In the genomic region with DNA sequence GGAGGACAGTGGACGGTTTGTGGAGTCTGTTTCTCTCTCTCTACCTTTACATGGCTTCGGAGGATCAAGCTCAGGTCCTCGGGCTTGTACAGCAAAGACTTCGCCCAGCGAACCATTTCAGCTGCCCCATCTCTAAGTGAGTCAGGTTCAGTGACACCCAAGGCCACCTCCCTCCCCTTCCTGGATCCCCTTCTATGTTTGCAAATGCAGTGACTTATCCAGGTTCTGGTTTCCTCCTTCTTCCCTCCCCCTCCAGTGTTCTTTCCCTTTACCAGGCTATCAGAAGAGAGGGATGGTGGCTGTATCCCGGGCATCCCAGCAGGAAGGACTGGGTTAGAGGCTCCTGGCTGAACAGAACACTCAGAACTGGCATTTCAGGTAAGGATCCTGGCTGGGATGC, we compare ENCODE assay signal across 23 mouse cellular contexts. TPM values are rescaled to one million over a fixed set of nuclear protein-coding genes. Genes with fewer than 3 reads are reported as not detected.
DNase-seq lines count a peak whose midpoint lies in the region; ATAC-seq and TF ChIP-seq lines count a peak whose summit lies in the region.
"Had no signal": no experiment of that assay in that cellular context is flagged by ENCODE, and none has a peak within 500 bp of the region (broad histone marks: within the 10 kb centered on the region; RNA-seq: fewer than 3 reads in every experiment).

No protein-coding gene starts in this region.

- peaks cover 15% of the 10 kb centered on the region for H3K27me3 ChIP-seq in embryonic facial prominence, embryonic 13.5 days
- peaks cover 40% of the 10 kb centered on the region for H3K27me3 ChIP-seq in embryonic facial prominence, embryonic 10.5 days (replicated peaks; ENCODE audit: low read depth, poor library complexity, severe bottlenecking)
- H3K27me3 ChIP-seq in liver, adult 2 months (ENCODE audit: control insufficient read depth, insufficient read depth, low read length) = no peaks in the 10 kb centered on the region
- H3K27me3 ChIP-seq: CH12.LX; embryonic facial prominence, embryonic 15.5 days had no signal

- peaks cover 48% of the 10 kb centered on the region for H3K4me1 ChIP-seq in embryonic facial prominence, embryonic 13.5 days
- H3K4me1 ChIP-seq in embryonic facial prominence, embryonic 10.5 days = peaks cover 38% of the 10 kb centered on the region
- H3K4me1 ChIP-seq in liver, adult 2 months (ENCODE audit: control insufficient read depth, insufficient read depth, low read length) = peaks cover 43% of the 10 kb centered on the region

- no peak overlapping the region for H3K4me3 ChIP-seq in embryonic facial prominence, embryonic 13.5 days
- no peak overlapping the region for H3K4me3 ChIP-seq in embryonic facial prominence, embryonic 10.5 days
- H3K4me3 ChIP-seq in liver, adult 2 months (ENCODE audit: insufficient read depth, low read depth, low read length) = no peak overlapping the region
- H3K4me3 ChIP-seq: embryonic facial prominence, embryonic 12.5 days; embryonic facial prominence, embryonic 15.5 days; erythroblast, embryonic 14.5 days; forebrain, embryonic 10.5 days; forebrain, embryonic 12.5 days; forebrain, embryonic 15.5 days had no signal

- no peak for TF ChIP-seq POLR2A in liver, adult 2 months (IDR thresholded peaks at IDR 0.05; ENCODE audit: extremely low read depth, insufficient read depth, low read length)

- TF ChIP-seq CTCF in liver, adult 2 months (IDR thresholded peaks at IDR 0.05; ENCODE audit: low read depth, low read length) = no peak

- no peak overlapping the region for H3K4me2 ChIP-seq in embryonic facial prominence, embryonic 13.5 days
- H3K4me2 ChIP-seq: embryonic facial prominence, embryonic 12.5 days; embryonic facial prominence, embryonic 15.5 days; forebrain, embryonic 12.5 days; forebrain, embryonic 15.5 days had no signal

- ATAC-seq in embryonic facial prominence, embryonic 13.5 days (ENCODE audit: insufficient number of reproducible peaks, insufficient read depth, low FRiP score, low TSS enrichment, low read depth) = no peak
- ATAC-seq: CD4-positive, CD25-positive, alpha-beta regulatory T cell, adult 4 months; forebrain, embryonic 15.5 days had no signal

- no peaks in the 10 kb centered on the region for H3K9me3 ChIP-seq in embryonic facial prominence, embryonic 13.5 days
- no peaks in the 10 kb centered on the region for H3K9me3 ChIP-seq in embryonic facial prominence, embryonic 10.5 days
- H3K9me3 ChIP-seq: embryonic facial prominence, embryonic 12.5 days; embryonic facial prominence, embryonic 15.5 days; forebrain, embryonic 10.5 days; forebrain, embryonic 12.5 days; forebrain, embryonic 15.5 days had no signal

- DNase-seq in adrenal gland, postnatal 14 days = peak; percentile 57
- DNase-seq in adrenal gland, adult 2 months = no peak
- no peak for DNase-seq in embryonic facial prominence, embryonic 10.5 days (ENCODE audit: low spot score)
- DNase-seq in liver, adult 2 months (ENCODE audit: extremely low read depth, low read depth, low spot score) = peak; percentile 64
- DNase-seq in liver = no peak
- DNase-seq: adrenal gland, postnatal 10 days; B cell, adult 2 months; cerebellum, adult 11 months; cerebellum, adult 18-20 months; cerebellum, adult 8-10 months; cerebellum, adult 9-11 months; cerebellum, postnatal 14 days; cerebellum, postnatal 36 days; embryo, embryonic 11 days had no signal

- 86% methylated on average over 6 of the region's 6 CpGs for WGBS in embryonic facial prominence, embryonic 13.5 days
- 92% methylated on average over 6 of the region's 6 CpGs for WGBS in embryonic facial prominence, embryonic 10.5 days
- 41% methylated on average over 6 of the region's 6 CpGs for WGBS in liver, adult 2 months

- H3K27ac ChIP-seq in embryonic facial prominence, embryonic 13.5 days = no peak overlapping the region
- H3K27ac ChIP-seq in embryonic facial prominence, embryonic 10.5 days (replicated peaks) = no peak overlapping the region
- H3K27ac ChIP-seq in liver, adult 2 months (replicated peaks; ENCODE audit: insufficient read depth, low read depth, low read length) = peak overlapping the region; percentile 48
- H3K27ac ChIP-seq: embryonic facial prominence, embryonic 12.5 days; embryonic facial prominence, embryonic 15.5 days; forebrain, embryonic 10.5 days; forebrain, embryonic 12.5 days; forebrain, embryonic 15.5 days had no signal

- H3K79me2 ChIP-seq in liver, adult 2 months (ENCODE audit: control insufficient read depth, insufficient read depth, low read length) = peaks cover 6% of the 10 kb centered on the region; the same call in 1 of the 2 replicates

- 0 out of 2 replicates have a peak overlapping the region, but pooled peaks have one; percentile 21 for H3K9ac ChIP-seq in embryonic facial prominence, embryonic 13.5 days
- H3K9ac ChIP-seq in liver, adult 2 months (ENCODE audit: low read depth, low read length) = peak overlapping the region; percentile 22; the same call in 1 of the 2 replicates
- H3K9ac ChIP-seq: embryonic facial prominence, embryonic 12.5 days; embryonic facial prominence, embryonic 15.5 days; forebrain, embryonic 12.5 days; forebrain, embryonic 15.5 days had no signal

- no peaks in the 10 kb centered on the region for H3K36me3 ChIP-seq in embryonic facial prominence, embryonic 13.5 days
- H3K36me3 ChIP-seq in embryonic facial prominence, embryonic 10.5 days (replicated peaks) = no peaks in the 10 kb centered on the region
- H3K36me3 ChIP-seq in liver, adult 2 months (ENCODE audit: control insufficient read depth, insufficient read depth, low read length) = no peaks in the 10 kb centered on the region
- H3K36me3 ChIP-seq: embryonic facial prominence, embryonic 12.5 days; embryonic facial prominence, embryonic 15.5 days; forebrain, embryonic 10.5 days; forebrain, embryonic 12.5 days; forebrain, embryonic 15.5 days had no signal

RNA-seq across cellular contexts. Expression of a gene that starts 3.0 kb away (rescaled TPM):
- total RNA-seq in adrenal gland, postnatal 14 days (2021) = 1.9 and 2.7 TPM in 2 replicates
- total RNA-seq in adrenal gland, adult 2 months (2021) = 1 to 10 TPM; 1.0 to 2.4 TPM
- polyA plus RNA-seq in adrenal gland, adult 2 months (2012; rRNA removed) = 5.0 and 6.1 TPM in 2 replicates
- polyA plus RNA-seq in embryonic facial prominence, embryonic 13.5 days (2015; fragmentation: Nextera tagmentation; extraction: Ambion mirVana) = 2.6 and 3.4 TPM in 2 replicates
- polyA plus RNA-seq in embryonic facial prominence, embryonic 10.5 days (2016; fragmentation: Nextera tagmentation; extraction: Ambion mirVana) = 1.6 and 2.4 TPM in 2 replicates
- total RNA-seq in liver, adult 2 months (2014; rRNA removed) = 1.3 and 1.7 TPM in 2 replicates
- polyA plus RNA-seq in liver, adult 2 months (2012; rRNA removed) = 10.3 and 10.9 TPM in 2 replicates
- polyA plus RNA-seq: erythroblast, embryonic 14.5 days had no signal

RNA-seq across cellular contexts. Expression of a gene that starts 3.1 kb away (rescaled TPM):
- total RNA-seq in adrenal gland, postnatal 14 days (2021) = 16.2 and 18.8 TPM in 2 replicates
- total RNA-seq in adrenal gland, adult 2 months (2021) = 1 to 10 TPM; 5.3 to 9.3 TPM
- 10.5 and 15.1 TPM in 2 replicates for polyA plus RNA-seq in adrenal gland, adult 2 months (2012; rRNA removed)
- polyA plus RNA-seq in embryonic facial prominence, embryonic 13.5 days (2015; fragmentation: Nextera tagmentation; extraction: Ambion mirVana) = 19.0 and 21.2 TPM in 2 replicates
- polyA plus RNA-seq in embryonic facial prominence, embryonic 10.5 days (2016; fragmentation: Nextera tagmentation; extraction: Ambion mirVana) = 15.8 and 17.4 TPM in 2 replicates
- 1.6 and 2.4 TPM in 2 replicates for total RNA-seq in liver, adult 2 months (2014; rRNA removed)
- polyA plus RNA-seq in liver, adult 2 months (2012; rRNA removed) = 5.7 and 6.4 TPM in 2 replicates

RNA-seq across cellular contexts. Expression of a gene that starts 18.0 kb away (rescaled TPM):
- total RNA-seq in adrenal gland, postnatal 14 days (2021) = 39.0 and 39.9 TPM in 2 replicates
- total RNA-seq in adrenal gland, adult 2 months (2021) = 10 to 100 TPM; 44.0 to 61.9 TPM
- polyA plus RNA-seq in adrenal gland, adult 2 months (2012; rRNA removed) = 201 and 250 TPM in 2 replicates
- polyA plus RNA-seq in embryonic facial prominence, embryonic 13.5 days (2015; fragmentation: Nextera tagmentation; extraction: Ambion mirVana) = 49.3 and 49.9 TPM in 2 replicates
- 32.7 and 38.1 TPM in 2 replicates for polyA plus RNA-seq in embryonic facial prominence, embryonic 10.5 days (2016; fragmentation: Nextera tagmentation; extraction: Ambion mirVana)
- 8.9 and 10.3 TPM in 2 replicates for total RNA-seq in liver, adult 2 months (2014; rRNA removed)
- polyA plus RNA-seq in liver, adult 2 months (2012; rRNA removed) = 44.9 and 46.6 TPM in 2 replicates

RNA-seq across cellular contexts. Expression of a gene that starts 34.2 kb away (rescaled TPM):
- 64.2 and 74.7 TPM in 2 replicates for total RNA-seq in adrenal gland, postnatal 14 days (2021)
- 10 to 100 TPM; 76.3 to 79.4 TPM for total RNA-seq in adrenal gland, adult 2 months (2021)
- polyA plus RNA-seq in adrenal gland, adult 2 months (2012; rRNA removed) = 41.8 and 48.3 TPM in 2 replicates
- polyA plus RNA-seq in embryonic facial prominence, embryonic 13.5 days (2015; fragmentation: Nextera tagmentation; extraction: Ambion mirVana) = 135 and 151 TPM in 2 replicates
- 260 and 276 TPM in 2 replicates for polyA plus RNA-seq in embryonic facial prominence, embryonic 10.5 days (2016; fragmentation: Nextera tagmentation; extraction: Ambion mirVana)
- 26.4 and 29.4 TPM in 2 replicates for total RNA-seq in liver, adult 2 months (2014; rRNA removed)
- polyA plus RNA-seq in liver, adult 2 months (2012; rRNA removed) = 31.4 and 33.8 TPM in 2 replicates

RNA-seq across cellular contexts. Expression of a gene that starts 34.9 kb away (rescaled TPM):
- total RNA-seq in adrenal gland, postnatal 14 days (2021) = 47.1 and 52.0 TPM in 2 replicates
- total RNA-seq in adrenal gland, adult 2 months (2021) = 10 to 100 TPM; 49.2 to 53.7 TPM
- 4.2 and 4.8 TPM in 2 replicates for polyA plus RNA-seq in adrenal gland, adult 2 months (2012; rRNA removed)
- polyA plus RNA-seq in embryonic facial prominence, embryonic 13.5 days (2015; fragmentation: Nextera tagmentation; extraction: Ambion mirVana) = 87.7 and 102 TPM in 2 replicates
- polyA plus RNA-seq in embryonic facial prominence, embryonic 10.5 days (2016; fragmentation: Nextera tagmentation; extraction: Ambion mirVana) = 84.2 TPM in 2 replicates
- total RNA-seq in liver, adult 2 months (2014; rRNA removed) = 30.5 and 32.2 TPM in 2 replicates
- polyA plus RNA-seq in liver, adult 2 months (2012; rRNA removed) = 17.7 and 21.6 TPM in 2 replicates

Comparison
In these comparisons a context has a peak if more than half of its experiments do, and no peak if none do; other contexts are left out.
1. DNase-seq: peak in adrenal gland, postnatal 14 days (single experiment) and liver, adult 2 months (single experiment); none in adrenal gland, adult 2 months (single experiment), embryonic facial prominence, embryonic 10.5 days (single experiment) and liver (single experiment).